Mouse (Mus musculus): ENCODE data around the gene Srrm2.

- TF ChIP-seq GATA1 (IDR thresholded peaks at IDR 0.05; ENCODE audit: borderline replicate concordance, low read length) (no peak), FLI1 (IDR thresholded peaks at IDR 0.05; ENCODE audit: low read length) (no peak)
Observed at GRCm38 (mm10) chr17:23843812-23844273, 53.5 kb downstream of the Srrm2 start, which contains the start of the genes Prss32 and Prss41.

All from megakaryocyte, embryonic 14.5 days (primary cell).